Mouse (Mus musculus) limb, embryonic 13.5 days (tissue): ENCODE results near the gene Brf1. TPM values are rescaled to one million over a fixed set of nuclear protein-coding genes. Genes with fewer than 3 reads are reported as not detected.

Experiments
- ATAC-seq: fragments of 200-750 bp; cut with Nextera tagmentation; 2 replicates; pipeline ENCODE4 v1.8.0; 2017; ENCODE audit warnings: low read depth, moderate number of reproducible peaks, moderate TSS enrichment; ENCODE audit not compliant: low FRiP score
- H3K27ac ChIP-seq: fragments of 300-500 bp; sonication (generic); 2 replicates; pipeline ENCODE4 v1.5.1; 2015; ENCODE audit warnings: inconsistent platforms, mild to moderate bottlenecking, moderate library complexity
- H3K27me3 ChIP-seq: fragments of 300-500 bp; sonication (generic); 2 replicates; pipeline ENCODE4 v1.6.1; 2015; ENCODE audit warnings: mild to moderate bottlenecking, inconsistent platforms
- H3K36me3 ChIP-seq: fragments of 300-500 bp; sonication (generic); 2 replicates; pipeline ENCODE4 v1.6.1; 2015; ENCODE audit warnings: inconsistent platforms, mild to moderate bottlenecking, moderate library complexity
- H3K4me1 ChIP-seq: fragments of 300-500 bp; sonication (generic); 2 replicates; pipeline ENCODE4 v1.6.1; 2015; ENCODE audit warnings: inconsistent platforms
- H3K4me2 ChIP-seq: fragments of 300-500 bp; sonication (generic); replicated peaks from 2 replicates; pipeline ENCODE4 v1.6.1; 2015; ENCODE audit warnings: inconsistent platforms, mild to moderate bottlenecking, moderate library complexity
- H3K4me3 ChIP-seq: fragments of 300-500 bp; sonication (generic); 2 replicates; pipeline ENCODE4 v1.5.1; 2015; ENCODE audit warnings: moderate library complexity, mild to moderate bottlenecking, inconsistent platforms
- H3K9ac ChIP-seq: fragments of 300-500 bp; sonication (generic); 2 replicates; pipeline ENCODE4 v1.6.1; 2015; ENCODE audit warnings: mild to moderate bottlenecking, inconsistent platforms
- H3K9me3 ChIP-seq: fragments of 300-500 bp; sonication (generic); 2 replicates; pipeline ENCODE4 v1.6.1; 2016; ENCODE audit warnings: inconsistent platforms
- WGBS: fragments of 180-500 bp; shearing (Covaris S2); methylation state at CpG from one replicate; pipeline ENCODE4 v1.1.7; 2015; 5-methylcytosine and 5-hydroxymethylcytosine counted together
- polyA plus RNA-seq: library from polyadenylated mRNA; unstranded; fragments of >200 nt; fragmentation: Nextera tagmentation; extraction: Ambion mirVana; gene quantifications from 2 replicates; pipeline ENCODE4 v1.2.1, GENCODE M21; 2015

Gene Brf1
- polyA plus RNA-seq, 1 experiment from 2014 or later, result 71.4 TPM

GRCm38 (mm10) chr12:112927265-112927664, 73.2 kb downstream of the Brf1 start:
- H3K27ac ChIP-seq, result no peak overlapping the region
- peaks cover 38% of the 10 kb centered on the region for H3K4me1 ChIP-seq
- no peak for ATAC-seq
- H3K27me3 ChIP-seq, result peaks cover 79% of the 10 kb centered on the region
- no peaks in the 10 kb centered on the region for H3K9me3 ChIP-seq
- WGBS, result 38% methylated on average over 14 of the region's 14 CpGs
- peak overlapping the region; percentile 60 for H3K4me3 ChIP-seq
- H3K9ac ChIP-seq, result peak overlapping the region; percentile 43; the same call in 1 of the 2 replicates
- H3K36me3 ChIP-seq, result no peaks in the 10 kb centered on the region
- H3K4me2 ChIP-seq, result peak overlapping the region; percentile 98

GRCm38 (mm10) chr12:112925950-112926349, 74.6 kb downstream of the Brf1 start:
- H3K36me3 ChIP-seq, result no peaks in the 10 kb centered on the region
- no peak overlapping the region for H3K4me3 ChIP-seq
- H3K27me3 ChIP-seq, result peaks cover 67% of the 10 kb centered on the region
- no peaks in the 10 kb centered on the region for H3K9me3 ChIP-seq
- WGBS, result 87% methylated on average over 6 of the region's 6 CpGs
- no peak overlapping the region for H3K27ac ChIP-seq
- H3K9ac ChIP-seq, result 0 out of 2 replicates have a peak overlapping the region, but pooled peaks have one; percentile 19
- ATAC-seq, result no peak
- H3K4me2 ChIP-seq, result 0 out of 2 replicates have a peak overlapping the region, but pooled peaks have one; percentile 1
- peaks cover 42% of the 10 kb centered on the region for H3K4me1 ChIP-seq

- ATAC-seq, result no peak
- Histone ChIP-seq H3K27ac (no peak overlapping the region), H3K27me3 (peaks cover 32% of the 10 kb centered on the region), H3K36me3 (no peaks in the 10 kb centered on the region), H3K4me3 (no peak overlapping the region), H3K4me2 (no peak overlapping the region), H3K9ac (no peak overlapping the region), H3K4me1 (peaks cover 24% of the 10 kb centered on the region), H3K9me3 (no peaks in the 10 kb centered on the region)
- WGBS, result 13% methylated on average over 3 of the region's 3 CpGs
Measured at GRCm38 (mm10) chr12:112922541-112922940, 78.0 kb downstream of the Brf1 start.

- H3K4me3 ChIP-seq, result no peak overlapping the region
Measured at GRCm38 (mm10) chr12:112921518-112921917, 79.0 kb downstream of the Brf1 start.

GRCm38 (mm10) chr12:112917906-112918305, 82.6 kb downstream of the Brf1 start:
- Histone ChIP-seq H3K9me3 (no peaks in the 10 kb centered on the region), H3K27me3 (no peaks in the 10 kb centered on the region), H3K9ac (no peak overlapping the region), H3K4me1 (peaks cover 12% of the 10 kb centered on the region; the same call in 1 of the 2 replicates), H3K27ac (no peak overlapping the region), H3K4me3 (no peak overlapping the region), H3K36me3 (0 out of 2 replicates have a peak, but pooled peaks cover 3% of the 10 kb centered on the region), H3K4me2 (no peak overlapping the region)
- WGBS, result 40% methylated on average over 8 of the region's 8 CpGs
- ATAC-seq, result no peak

More at GRCm38 (mm10) chr12:112921518-112921917, 79.0 kb downstream of the Brf1 start:
- Histone ChIP-seq H3K36me3 (no peaks in the 10 kb centered on the region), H3K27ac (no peak overlapping the region), H3K4me2 (no peak overlapping the region), H3K9ac (no peak overlapping the region), H3K27me3 (peaks cover 22% of the 10 kb centered on the region), H3K4me1 (peaks cover 13% of the 10 kb centered on the region), H3K9me3 (no peaks in the 10 kb centered on the region)
- 79% methylated on average over 12 of the region's 12 CpGs for WGBS
- ATAC-seq, result no peak

GRCm38 (mm10) chr12:112917486-112917885, 83.0 kb downstream of the Brf1 start:
- peaks cover 11% of the 10 kb centered on the region; the same call in 1 of the 2 replicates for H3K4me1 ChIP-seq
- no peak for ATAC-seq

GRCm38 (mm10) chr12:112916698-112917400, 83.7 kb downstream of the Brf1 start:
- 0 out of 2 replicates have a peak, but pooled peaks cover 3% of the 10 kb centered on the region for H3K36me3 ChIP-seq
- no peak overlapping the region for H3K27ac ChIP-seq
- H3K4me1 ChIP-seq, result peaks cover 5% of the 10 kb centered on the region; the same call in 1 of the 2 replicates
- 0 out of 2 replicates have a peak, but pooled peaks have one; percentile 6 for ATAC-seq
- H3K9me3 ChIP-seq, result no peaks in the 10 kb centered on the region
- 83% methylated on average over 16 of the region's 16 CpGs for WGBS
- H3K4me2 ChIP-seq, result no peak overlapping the region
- no peaks in the 10 kb centered on the region for H3K27me3 ChIP-seq
- no peak overlapping the region for H3K9ac ChIP-seq
- no peak overlapping the region for H3K4me3 ChIP-seq

More at GRCm38 (mm10) chr12:112917486-112917885, 83.0 kb downstream of the Brf1 start:
- no peaks in the 10 kb centered on the region for H3K9me3 ChIP-seq
- no peak overlapping the region for H3K27ac ChIP-seq
- no peaks in the 10 kb centered on the region for H3K27me3 ChIP-seq
- H3K4me2 ChIP-seq, result no peak overlapping the region
- 72% methylated on average over 11 of the region's 11 CpGs for WGBS
- no peak overlapping the region for H3K4me3 ChIP-seq
- H3K9ac ChIP-seq, result no peak overlapping the region
- H3K36me3 ChIP-seq, result 0 out of 2 replicates have a peak, but pooled peaks cover 3% of the 10 kb centered on the region

GRCm38 (mm10) chr12:112915587-112915986, 84.9 kb downstream of the Brf1 start:
- no peak overlapping the region for H3K4me2 ChIP-seq
- H3K4me1 ChIP-seq, result peaks cover 5% of the 10 kb centered on the region; the same call in 1 of the 2 replicates
- no peak overlapping the region for H3K9ac ChIP-seq
- no peaks in the 10 kb centered on the region for H3K27me3 ChIP-seq
- H3K27ac ChIP-seq, result no peak overlapping the region
- 77% methylated on average over 13 of the region's 13 CpGs for WGBS
- ATAC-seq, result no peak
- H3K4me3 ChIP-seq, result no peak overlapping the region
- H3K36me3 ChIP-seq, result peaks cover 10% of the 10 kb centered on the region; the same call in 1 of the 2 replicates
- H3K9me3 ChIP-seq, result no peaks in the 10 kb centered on the region

GRCm38 (mm10) chr12:112914527-112914926, 86.0 kb downstream of the Brf1 start:
- Histone ChIP-seq H3K9me3 (no peaks in the 10 kb centered on the region), H3K27ac (no peak overlapping the region), H3K4me3 (no peak overlapping the region), H3K36me3 (peaks cover 13% of the 10 kb centered on the region; the same call in 1 of the 2 replicates), H3K4me1 (peaks cover 5% of the 10 kb centered on the region; the same call in 1 of the 2 replicates), H3K4me2 (no peak overlapping the region), H3K9ac (no peak overlapping the region), H3K27me3 (no peaks in the 10 kb centered on the region)
- ATAC-seq, result no peak
- WGBS, result 66% methylated on average over 11 of the region's 11 CpGs

- Histone ChIP-seq H3K4me2 (no peak overlapping the region), H3K9ac (no peak overlapping the region), H3K4me1 (peaks cover 3% of the 10 kb centered on the region; the same call in 1 of the 2 replicates), H3K9me3 (no peaks in the 10 kb centered on the region), H3K4me3 (no peak overlapping the region), H3K27ac (no peak overlapping the region), H3K27me3 (no peaks in the 10 kb centered on the region), H3K36me3 (peaks cover 17% of the 10 kb centered on the region; the same call in 1 of the 2 replicates)
- WGBS, result 86% methylated on average over 28 of the region's 28 CpGs
- no peak for ATAC-seq
Measured at GRCm38 (mm10) chr12:112912951-112913745, 87.4 kb downstream of the Brf1 start.

- Histone ChIP-seq H3K9ac (no peak overlapping the region), H3K27me3 (no peaks in the 10 kb centered on the region), H3K9me3 (no peaks in the 10 kb centered on the region), H3K4me1 (0 out of 2 replicates have a peak, but pooled peaks cover 4% of the 10 kb centered on the region), H3K27ac (no peak overlapping the region), H3K4me3 (no peak overlapping the region), H3K36me3 (peaks cover 17% of the 10 kb centered on the region; the same call in 1 of the 2 replicates), H3K4me2 (no peak overlapping the region)
- ATAC-seq, result no peak
- 90% methylated on average over 17 of the region's 17 CpGs for WGBS
Measured at GRCm38 (mm10) chr12:112911701-112912100, 88.8 kb downstream of the Brf1 start.
